Mouse (Mus musculus) G1E (cell line): ENCODE data around the gene Fancd2os.

Source experiments
- CTCF ChIP-seq: IDR thresholded peaks from 2 replicates; pipeline ENCODE4 v1.5.1; 2012; ENCODE audit warnings: low read depth, low read length, inconsistent platforms, mixed read lengths
- GATA2 ChIP-seq: IDR thresholded peaks from 2 replicates; pipeline ENCODE4 v1.6.1; 2012; ENCODE audit warnings: low read depth, low read length, inconsistent platforms, borderline replicate concordance
- POLR2AphosphoS5 ChIP-seq: IDR thresholded peaks from 2 replicates; pipeline ENCODE4 v1.6.1; 2012; ENCODE audit warnings: low read depth, low read length, inconsistent platforms; ENCODE audit not compliant: insufficient replicate concordance

GRCm38 (mm10) chr6:113586466-113587183 lies 13.9 kb downstream of the Fancd2os start:
- TF ChIP-seq CTCF (no peak), GATA2 (no peak), POLR2AphosphoS5 (no peak)
